Mouse (Mus musculus) hindbrain, embryonic 14.5 days (tissue): Measurements from ENCODE around the gene Trpm1. TPM values are rescaled to one million over a fixed set of nuclear protein-coding genes. Genes with fewer than 3 reads are reported as not detected.

Source experiments
- ATAC-seq: fragments of 200-750 bp; cut with Nextera tagmentation; 2 replicates; pipeline ENCODE4 v1.8.0; 2017; ENCODE audit warnings: moderate number of reproducible peaks, mild to moderate bottlenecking, moderate TSS enrichment, moderate library complexity; ENCODE audit not compliant: low FRiP score
- DNase-seq: peaks from one replicate; pipeline ENCODE4 v3.0.0-alpha.2; 2015; ENCODE audit warnings: low spot score
- H3K27ac ChIP-seq: fragments of 300-500 bp; sonication (generic); 2 replicates; pipeline ENCODE4 v1.5.1; 2014; ENCODE audit warnings: mild to moderate bottlenecking, moderate library complexity
- H3K27me3 ChIP-seq: fragments of 300-500 bp; sonication (generic); 2 replicates; pipeline ENCODE4 v1.6.1; 2014; ENCODE audit warnings: mild to moderate bottlenecking, low read length, mixed read lengths; ENCODE audit not compliant: control insufficient read depth, insufficient read depth
- H3K36me3 ChIP-seq: fragments of 300-500 bp; sonication (generic); replicated peaks from 2 replicates; pipeline ENCODE4 v1.6.1; 2014; ENCODE audit not compliant: control insufficient read depth, insufficient read depth
- H3K4me1 ChIP-seq: fragments of 300-500 bp; sonication (generic); replicated peaks from 2 replicates; pipeline ENCODE4 v1.6.1; 2014; ENCODE audit warnings: antibody characterized with exemption, low read length, mixed read lengths; ENCODE audit not compliant: control insufficient read depth, insufficient read depth
- H3K4me2 ChIP-seq: fragments of 300-500 bp; sonication (generic); replicated peaks from 2 replicates; pipeline ENCODE4 v1.6.1; 2014; ENCODE audit warnings: mild to moderate bottlenecking, moderate library complexity
- H3K4me3 ChIP-seq: fragments of 300-500 bp; sonication (generic); replicated peaks from 2 replicates; pipeline ENCODE4 v1.5.1; 2014; ENCODE audit warnings: mild to moderate bottlenecking, low read length
- H3K9ac ChIP-seq: fragments of 300-500 bp; sonication (generic); 2 replicates; pipeline ENCODE4 v1.6.1; 2014
- H3K9me3 ChIP-seq: fragments of 300-500 bp; sonication (generic); 2 replicates; pipeline ENCODE4 v1.6.1; 2016; ENCODE audit warnings: low read length; ENCODE audit not compliant: control insufficient read depth
- WGBS: fragments of 180-500 bp; shearing (Covaris S2); extraction: QIAGEN DNeasy Blood & Tissue Kit; methylation state at CpG from one replicate; pipeline ENCODE4 v1.1.7; 2014; 5-methylcytosine and 5-hydroxymethylcytosine counted together
- polyA plus RNA-seq: library from polyadenylated mRNA; unstranded; fragments of >200 nt; fragmentation: Nextera tagmentation; extraction: Ambion mirVana; gene quantifications from 2 replicates; pipeline ENCODE4 v1.2.1, GENCODE M21; 2014

Trpm1 gene
- polyA plus RNA-seq, 1 experiment from 2014 or later: 0.12 TPM

- Histone ChIP-seq H3K4me3 (no peak overlapping the region), H3K27ac (no peak overlapping the region), H3K9ac (no peak overlapping the region), H3K9me3 (no peaks in the 10 kb centered on the region), H3K27me3 (no peaks in the 10 kb centered on the region), H3K4me2 (no peak overlapping the region), H3K4me1 (no peaks in the 10 kb centered on the region), H3K36me3 (no peaks in the 10 kb centered on the region)
- DNase-seq (no peak), ATAC-seq (no peak)
- 96% methylated on average over 3 of the region's 3 CpGs for WGBS
Observed at GRCm38 (mm10) chr7:64253736-64254135, 100.1 kb downstream of the Trpm1 start.

DNA sequence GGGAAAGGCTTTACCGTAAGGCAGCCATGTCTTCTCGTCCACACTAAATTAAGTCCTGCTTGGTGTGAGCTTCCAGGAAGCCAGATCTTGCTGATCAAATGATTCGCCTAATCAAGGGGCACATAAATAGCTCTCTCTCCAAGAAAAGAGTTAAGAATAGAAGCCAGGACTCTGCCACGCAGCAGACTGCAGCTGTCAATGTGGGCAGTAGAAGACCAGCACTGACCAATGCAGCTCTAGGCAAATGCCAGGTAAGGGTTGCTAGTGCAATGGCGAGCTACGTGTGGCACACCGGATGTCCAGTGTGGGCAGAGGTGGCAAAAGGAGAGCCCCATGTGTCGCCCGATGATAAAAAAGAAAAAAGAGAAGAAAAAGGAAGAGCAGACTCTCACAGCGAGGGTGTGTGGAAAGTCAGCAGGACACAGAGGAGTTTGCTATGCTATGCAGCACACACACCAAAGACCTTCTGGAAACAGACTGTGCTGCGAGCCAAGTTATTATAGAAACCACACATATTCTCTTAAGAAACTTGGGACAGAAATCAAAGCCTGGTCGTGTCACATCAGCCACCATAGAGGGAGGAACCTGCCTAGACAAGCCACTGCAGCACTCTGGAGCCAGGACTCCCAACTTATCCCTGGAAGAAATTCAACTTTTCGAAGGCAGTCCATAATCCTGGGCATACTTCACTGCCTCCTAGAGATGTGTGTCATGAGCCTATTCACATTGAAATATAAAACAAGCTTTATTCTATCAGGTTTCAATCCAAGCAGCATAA is 112.1 kb downstream of the Trpm1 start:
- no peak for ATAC-seq
- WGBS: 86% methylated on average over 13 of the region's 13 CpGs

GRCm38 (mm10) chr7:64266587-64266986 is 113.0 kb downstream of the Trpm1 start:
- Histone ChIP-seq H3K9me3 (peaks cover 8% of the 10 kb centered on the region), H3K4me1 (no peaks in the 10 kb centered on the region), H3K36me3 (no peaks in the 10 kb centered on the region), H3K27me3 (0 out of 2 replicates have a peak, but pooled peaks cover 3% of the 10 kb centered on the region), H3K27ac (no peak overlapping the region), H3K4me3 (no peak overlapping the region), H3K4me2 (no peak overlapping the region), H3K9ac (no peak overlapping the region)
- no peak for ATAC-seq
- 96% methylated on average over 4 of the region's 4 CpGs for whole genome bisulfite sequencing
- DNase-seq: no peak

More for the DNA sequence above, 112.1 kb downstream of the Trpm1 start:
- Histone ChIP-seq H3K36me3 (no peaks in the 10 kb centered on the region), H3K27ac (no peak overlapping the region), H3K9me3 (peaks cover 16% of the 10 kb centered on the region), H3K4me1 (no peaks in the 10 kb centered on the region), H3K9ac (no peak overlapping the region), H3K4me2 (no peak overlapping the region), H3K4me3 (no peak overlapping the region), H3K27me3 (0 out of 2 replicates have a peak, but pooled peaks cover 3% of the 10 kb centered on the region)
- DNase-seq: no peak

GRCm38 (mm10) chr7:64271926-64272325 is 118.3 kb downstream of the Trpm1 start:
- Histone ChIP-seq H3K4me2 (no peak overlapping the region), H3K27ac (no peak overlapping the region), H3K27me3 (0 out of 2 replicates have a peak, but pooled peaks cover 3% of the 10 kb centered on the region), H3K4me1 (no peaks in the 10 kb centered on the region), H3K9ac (no peak overlapping the region), H3K9me3 (no peaks in the 10 kb centered on the region), H3K36me3 (no peaks in the 10 kb centered on the region), H3K4me3 (no peak overlapping the region)
- DNase-seq (peak; percentile 47), ATAC-seq (peak; percentile 70)
- WGBS: 7% methylated on average over 4 of the region's 4 CpGs

DNA sequence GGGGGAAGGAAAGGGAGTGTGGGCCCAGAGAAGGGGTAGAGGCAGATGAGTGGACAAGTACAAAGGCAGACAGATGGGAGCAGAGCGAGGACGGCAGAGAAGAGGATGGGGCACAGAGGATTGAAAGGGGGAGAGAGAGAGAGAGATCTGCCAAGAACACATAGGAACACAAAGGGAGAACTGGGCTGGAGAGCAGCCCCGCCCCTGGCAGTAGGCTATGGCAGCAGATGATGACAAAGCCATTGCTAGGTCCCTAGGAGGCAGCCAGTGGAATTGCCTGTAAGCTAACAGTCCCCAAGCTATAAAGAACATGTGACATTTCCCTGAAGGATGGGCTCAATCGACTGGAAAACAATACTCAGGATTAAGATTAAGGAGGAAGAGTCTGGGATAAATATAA is 121.9 kb downstream of the Trpm1 start:
- peak; percentile 60; the same call in 1 of the 2 replicates for ATAC-seq
- Histone ChIP-seq H3K4me1 (no peaks in the 10 kb centered on the region), H3K36me3 (no peaks in the 10 kb centered on the region), H3K9ac (no peak overlapping the region), H3K9me3 (no peaks in the 10 kb centered on the region), H3K4me2 (no peak overlapping the region), H3K4me3 (no peak overlapping the region), H3K27ac (no peak overlapping the region), H3K27me3 (no peaks in the 10 kb centered on the region)
- DNase-seq: no peak
- WGBS: 40% methylated on average over 4 of the region's 4 CpGs

DNA sequence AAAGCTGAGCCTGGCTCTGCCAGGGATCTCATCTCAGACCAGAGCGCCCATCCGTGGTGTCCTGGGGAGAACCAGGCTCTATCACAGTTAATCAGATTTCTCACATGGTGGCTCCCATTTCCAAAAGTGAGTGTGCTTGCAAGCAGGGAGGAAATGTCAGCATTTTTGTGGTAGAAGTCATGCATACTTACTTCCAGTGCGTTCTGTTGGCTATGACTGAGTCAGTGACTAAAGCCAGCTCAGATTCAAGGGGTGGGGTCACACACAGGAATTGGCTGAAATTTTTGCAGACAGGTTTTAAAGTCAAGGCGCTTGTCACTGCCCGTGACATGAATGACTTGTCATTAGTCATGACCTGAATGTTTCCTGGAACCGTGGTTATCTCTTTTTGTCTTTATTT is 123.3 kb downstream of the Trpm1 start:
- Histone ChIP-seq H3K27ac (no peak overlapping the region), H3K4me1 (no peaks in the 10 kb centered on the region), H3K9me3 (no peaks in the 10 kb centered on the region), H3K4me3 (no peak overlapping the region), H3K27me3 (no peaks in the 10 kb centered on the region), H3K36me3 (no peaks in the 10 kb centered on the region), H3K4me2 (no peak overlapping the region), H3K9ac (no peak overlapping the region)
- no peak for ATAC-seq
- 45% methylated on average over 6 of the region's 6 CpGs for WGBS
- DNase-seq: no peak

DNA sequence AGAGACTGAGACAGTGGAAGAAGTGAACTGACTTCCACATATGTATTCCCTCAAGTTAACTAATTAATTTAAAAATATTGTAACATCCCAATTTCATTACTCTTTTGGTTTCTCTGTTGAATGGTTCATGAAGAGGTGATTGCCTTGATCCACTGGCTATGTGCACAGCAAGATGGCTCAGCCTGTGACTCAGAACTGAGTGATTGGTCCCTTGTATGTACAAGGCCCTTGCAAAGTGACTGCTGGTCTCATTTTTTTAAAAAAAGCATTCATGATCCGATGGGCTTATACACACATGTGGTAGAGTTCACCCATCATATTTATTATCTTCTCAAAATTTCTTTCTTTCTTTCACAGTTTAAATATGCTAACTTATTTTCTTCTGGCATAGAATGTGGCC is 124.9 kb downstream of the Trpm1 start:
- no peaks in the 10 kb centered on the region for H3K4me1 ChIP-seq
- ATAC-seq (no peak), DNase-seq (no peak)
- 94% methylated on average over 1 of the region's 1 CpGs for WGBS
- no peak overlapping the region for H3K4me3 ChIP-seq
- no peaks in the 10 kb centered on the region for H3K9me3 ChIP-seq
- H3K36me3 ChIP-seq: no peaks in the 10 kb centered on the region
- H3K27me3 ChIP-seq: no peaks in the 10 kb centered on the region
- H3K4me2 ChIP-seq: no peak overlapping the region
- H3K9ac ChIP-seq: no peak overlapping the region
- no peak overlapping the region for H3K27ac ChIP-seq

- H3K27me3 ChIP-seq: no peaks in the 10 kb centered on the region
- no peaks in the 10 kb centered on the region for H3K4me1 ChIP-seq
- H3K27ac ChIP-seq: no peak overlapping the region
- no peak for ATAC-seq
- no peak for DNase-seq
- WGBS: 77% methylated on average over 3 of the region's 3 CpGs
- H3K4me3 ChIP-seq: no peak overlapping the region
- no peak overlapping the region for H3K4me2 ChIP-seq
- H3K9me3 ChIP-seq: no peaks in the 10 kb centered on the region
- no peak overlapping the region for H3K9ac ChIP-seq
- H3K36me3 ChIP-seq: no peaks in the 10 kb centered on the region
Observed at GRCm38 (mm10) chr7:64279548-64279947, 125.9 kb downstream of the Trpm1 start.

DNA sequence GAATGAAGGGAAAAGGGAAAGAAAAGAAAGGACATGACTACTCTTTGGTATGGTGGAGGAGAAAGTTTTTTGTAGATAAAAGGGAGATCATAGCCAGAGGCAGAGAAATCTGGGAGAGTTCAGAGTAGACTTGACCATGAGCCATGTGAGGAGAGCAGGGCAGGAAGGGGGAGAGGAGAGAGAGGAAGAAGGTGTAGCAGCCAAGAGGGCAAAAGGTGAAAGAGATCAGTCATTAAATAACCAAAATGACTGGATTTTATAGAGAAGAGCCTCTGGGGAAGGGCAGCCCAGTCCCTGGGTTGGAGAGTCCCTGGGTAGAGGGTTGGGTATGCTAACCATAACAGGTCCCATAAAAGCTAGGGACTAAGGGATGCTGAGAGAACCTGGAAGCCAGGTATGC is 132.9 kb downstream of the Trpm1 start:
- DNase-seq: no peak
- H3K4me2 ChIP-seq: peak overlapping the region; percentile 69
- H3K27me3 ChIP-seq: no peaks in the 10 kb centered on the region
- H3K4me1 ChIP-seq: peaks cover 8% of the 10 kb centered on the region
- no peak for ATAC-seq
- peak overlapping the region; percentile 61; the same call in 1 of the 2 replicates for H3K9ac ChIP-seq
- no peak overlapping the region for H3K27ac ChIP-seq
- H3K36me3 ChIP-seq: no peaks in the 10 kb centered on the region
- H3K4me3 ChIP-seq: peak overlapping the region; percentile 50; the same call in 1 of the 2 replicates
- H3K9me3 ChIP-seq: no peaks in the 10 kb centered on the region
